ENCODE assay signal across 12 mouse cellular contexts in the genomic region with DNA sequence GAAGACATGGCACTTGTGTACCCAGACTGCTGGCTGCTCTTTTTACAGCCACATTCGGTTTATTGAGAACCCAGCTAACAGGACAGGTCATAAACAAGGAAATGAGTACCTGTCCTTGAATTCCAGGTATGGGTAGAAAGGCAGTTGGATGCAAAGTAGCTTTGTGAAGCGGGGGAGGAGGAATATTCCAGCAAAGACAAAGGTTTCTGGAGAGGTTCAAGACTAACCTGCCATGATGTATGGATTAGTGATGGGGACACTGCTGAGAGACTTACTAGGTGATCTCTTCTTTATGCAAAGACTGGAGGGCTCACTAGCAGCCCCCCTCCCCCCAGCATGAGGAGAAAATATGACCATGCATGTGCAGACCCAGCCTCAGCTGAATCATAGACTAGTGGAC. TPM values are rescaled to one million over a fixed set of nuclear protein-coding genes. Genes with fewer than 3 reads are reported as not detected.
A peak's percentile ranks its signal among the peaks of the same experiment; 100 is the strongest.
DNase-seq lines count a peak whose midpoint lies in the region; ATAC-seq and TF ChIP-seq lines count a peak whose summit lies in the region.
"Had no signal": no experiment of that assay in that cellular context is flagged by ENCODE, and none has a peak within 500 bp of the region (broad histone marks: within the 10 kb centered on the region; RNA-seq: fewer than 3 reads in every experiment).

No protein-coding gene starts in this region.

- H3K9me3 ChIP-seq in heart, embryonic 11.5 days (replicated peaks; ENCODE audit: control insufficient read depth, low read length) = no peaks in the 10 kb centered on the region
- no peaks in the 10 kb centered on the region for H3K9me3 ChIP-seq in ES-Bruce4 (replicated peaks; ENCODE audit: control insufficient read depth, insufficient read depth, low read length, poor library complexity, severe bottlenecking)
- no peaks in the 10 kb centered on the region for H3K9me3 ChIP-seq in hindbrain, postnatal 0 days (ENCODE audit: low read length)
- H3K9me3 ChIP-seq in midbrain, embryonic 14.5 days (ENCODE audit: control insufficient read depth, low read length) = no peaks in the 10 kb centered on the region

- no peak overlapping the region for H3K4me3 ChIP-seq in heart, embryonic 11.5 days (ENCODE audit: low read depth, low read length)
- no peak overlapping the region for H3K4me3 ChIP-seq in heart, adult 2 months
- no peak overlapping the region for H3K4me3 ChIP-seq in ES-Bruce4 (ENCODE audit: low read depth, low read length)
- H3K4me3 ChIP-seq in hindbrain, postnatal 0 days (ENCODE audit: low read length) = no peak overlapping the region
- H3K4me3 ChIP-seq in midbrain, embryonic 14.5 days (replicated peaks; ENCODE audit: low read depth, low read length) = no peak overlapping the region
- no peak overlapping the region for H3K4me3 ChIP-seq in gastrocnemius, adult 2 months

- TF ChIP-seq POLR2A in heart, adult 2 months (IDR thresholded peaks at IDR 0.05; ENCODE audit: insufficient read depth, low read depth, low read length) = no peak
- no peak for TF ChIP-seq POLR2A in ES-Bruce4 (IDR thresholded peaks at IDR 0.05; ENCODE audit: insufficient read depth, low read length)

- TF ChIP-seq CTCF in heart, adult 2 months (IDR thresholded peaks at IDR 0.05) = no peak
- no peak for TF ChIP-seq CTCF in ES-Bruce4 (IDR thresholded peaks at IDR 0.05; ENCODE audit: low read depth, low read length)
- TF ChIP-seq CTCF in hindbrain, postnatal 0 days (IDR thresholded peaks at IDR 0.05; ENCODE audit: low read depth) = no peak
- TF ChIP-seq CTCF in gastrocnemius, adult 2 months (IDR thresholded peaks at IDR 0.05) = no peak

- DNase-seq in heart, adult 2 months = no peak
- no peak for DNase-seq in hindbrain, postnatal 0 days (ENCODE audit: low spot score)
- no peak for DNase-seq in midbrain, embryonic 14.5 days
- no peak for DNase-seq in gastrocnemius, adult 2 months
- DNase-seq in left cerebral cortex, adult 18-20 months (ENCODE audit: low spot score in 2 of 2) = no peak
- no peak for DNase-seq in urinary bladder, adult 18-20 months (ENCODE audit: low spot score in 2 of 2)
- DNase-seq: adrenal gland, postnatal 36 days; layer of hippocampus, adult 9-11 months; lung, adult 18-20 months; thymus, adult 18-20 months had no signal

- H3K79me2 ChIP-seq in heart, adult 2 months (replicated peaks; ENCODE audit: control insufficient read depth, insufficient read depth, low read length) = peaks cover 1% of the 10 kb centered on the region; the same call in 1 of the 2 replicates

- peaks cover 13% of the 10 kb centered on the region for H3K4me1 ChIP-seq in heart, embryonic 11.5 days (ENCODE audit: control insufficient read depth, insufficient read depth, low read length)
- peaks cover 5% of the 10 kb centered on the region for H3K4me1 ChIP-seq in heart, adult 2 months (ENCODE audit: control insufficient read depth, insufficient read depth, low read length)
- no peaks in the 10 kb centered on the region for H3K4me1 ChIP-seq in ES-Bruce4 (ENCODE audit: control insufficient read depth, insufficient read depth, low read length)
- peaks cover 14% of the 10 kb centered on the region; the same call in 1 of the 2 replicates for H3K4me1 ChIP-seq in hindbrain, postnatal 0 days (ENCODE audit: insufficient read depth, low read length)
- peaks cover 28% of the 10 kb centered on the region for H3K4me1 ChIP-seq in midbrain, embryonic 14.5 days (ENCODE audit: control insufficient read depth, insufficient read depth, low read length)

- WGBS in heart, embryonic 11.5 days (ENCODE audit: insufficient replicate concordance) = 80% methylated on average over 2 of the region's 2 CpGs
- WGBS in heart, adult 2 months = 83% methylated on average over 2 of the region's 2 CpGs
- WGBS in hindbrain, postnatal 0 days = 86% methylated on average over 2 of the region's 2 CpGs
- WGBS in midbrain, embryonic 14.5 days = 83% methylated on average over 2 of the region's 2 CpGs

- ATAC-seq in heart, embryonic 11.5 days (replicated peaks; ENCODE audit: insufficient number of reproducible peaks, low FRiP score, low TSS enrichment) = no peak
- ATAC-seq in hindbrain, postnatal 0 days = no peak
- ATAC-seq in midbrain, embryonic 14.5 days (ENCODE audit: low FRiP score, low TSS enrichment) = no peak

- 0 out of 2 replicates have a peak overlapping the region, but pooled peaks have one; percentile 5 for H3K9ac ChIP-seq in heart, embryonic 11.5 days (ENCODE audit: low read depth, low read length)
- no peak overlapping the region for H3K9ac ChIP-seq in heart, adult 2 months (ENCODE audit: low read depth, low read length)
- H3K9ac ChIP-seq in ES-Bruce4 (ENCODE audit: low read depth, poor library complexity, severe bottlenecking) = peak overlapping the region; percentile 41
- no peak overlapping the region for H3K9ac ChIP-seq in hindbrain, postnatal 0 days (replicated peaks; ENCODE audit: low read length)
- no peak overlapping the region for H3K9ac ChIP-seq in midbrain, embryonic 14.5 days (replicated peaks; ENCODE audit: low read length)

- intact Hi-C loops in heart, adult 2 months (cut with DNase I) = loop anchor here (2.0 kb wide), 1 partner anchor 37 kb away; no protein-coding TSS in a partner anchor
- intact Hi-C loops in gastrocnemius, adult 2 months (cut with DNase I) = no loop called here

- H3K4me2 ChIP-seq in heart, embryonic 11.5 days = no peak overlapping the region
- H3K4me2 ChIP-seq in hindbrain, postnatal 0 days (ENCODE audit: low read depth, low read length) = no peak overlapping the region
- peak overlapping the region; percentile 53; the same call in 1 of the 2 replicates for H3K4me2 ChIP-seq in midbrain, embryonic 14.5 days (ENCODE audit: low read length)

- peaks cover 6% of the 10 kb centered on the region; the same call in 1 of the 2 replicates for H3K36me3 ChIP-seq in heart, embryonic 11.5 days (ENCODE audit: control insufficient read depth, insufficient read depth, low read length)
- no peaks in the 10 kb centered on the region for H3K36me3 ChIP-seq in heart, adult 2 months (ENCODE audit: control insufficient read depth, insufficient read depth, low read length)
- H3K36me3 ChIP-seq in ES-Bruce4 (ENCODE audit: control insufficient read depth, insufficient read depth, low read length, poor library complexity, severe bottlenecking) = peaks cover 12% of the 10 kb centered on the region
- no peaks in the 10 kb centered on the region; the same call in 1 of the 2 replicates for H3K36me3 ChIP-seq in hindbrain, postnatal 0 days (ENCODE audit: insufficient read depth, low read length)
- H3K36me3 ChIP-seq in midbrain, embryonic 14.5 days (ENCODE audit: control insufficient read depth, insufficient read depth, low read length) = peaks cover 16% of the 10 kb centered on the region

- no peak overlapping the region for H3K27ac ChIP-seq in heart, embryonic 11.5 days (ENCODE audit: low read depth, low read length)
- H3K27ac ChIP-seq in heart, adult 2 months = no peak overlapping the region
- H3K27ac ChIP-seq in ES-Bruce4 (ENCODE audit: insufficient read depth, low read length) = no peak overlapping the region
- H3K27ac ChIP-seq in hindbrain, postnatal 0 days = peak overlapping the region; percentile 83; the same call in 1 of the 2 replicates
- peak overlapping the region; percentile 82 for H3K27ac ChIP-seq in midbrain, embryonic 14.5 days (replicated peaks; ENCODE audit: low read depth, low read length)
- no peak overlapping the region for H3K27ac ChIP-seq in gastrocnemius, adult 2 months

- H3K27me3 ChIP-seq in heart, embryonic 11.5 days (ENCODE audit: control insufficient read depth, insufficient read depth, low read length) = no peaks in the 10 kb centered on the region
- no peaks in the 10 kb centered on the region for H3K27me3 ChIP-seq in heart, adult 2 months (ENCODE audit: control insufficient read depth, insufficient read depth, low read length)
- no peaks in the 10 kb centered on the region for H3K27me3 ChIP-seq in ES-Bruce4 (ENCODE audit: control insufficient read depth, insufficient read depth, low read length, poor library complexity, severe bottlenecking)
- H3K27me3 ChIP-seq in hindbrain, postnatal 0 days (ENCODE audit: insufficient read depth, low read length) = no peaks in the 10 kb centered on the region
- no peaks in the 10 kb centered on the region for H3K27me3 ChIP-seq in midbrain, embryonic 14.5 days (ENCODE audit: control insufficient read depth, insufficient read depth, low read length)

- TF ChIP-seq EP300 in heart, adult 2 months (IDR thresholded peaks at IDR 0.05; ENCODE audit: insufficient read depth, low read depth, low read length) = no peak
- TF ChIP-seq EP300 in ES-Bruce4 (IDR thresholded peaks at IDR 0.05; ENCODE audit: insufficient read depth, low read depth, low read length) = no peak

RNA-seq across cellular contexts. Expression of a gene that starts 1.1 kb away (rescaled TPM):
- polyA plus RNA-seq in heart, embryonic 11.5 days (2014; fragmentation: Nextera tagmentation; extraction: Ambion mirVana) = 7.5 and 8.8 TPM in 2 replicates
- total RNA-seq in heart, adult 2 months (2021) = 1 to 10 TPM; 5.9 to 7.6 TPM
- 17.0 and 18.4 TPM in 2 replicates for polyA plus RNA-seq in heart, adult 2 months (2012; rRNA removed)
- polyA plus RNA-seq in ES-Bruce4 (2011; ENCODE audit: insufficient read depth, insufficient read length, low read depth, missing spikeins) = 43.4 and 44.0 TPM in 2 replicates
- 77.0 and 77.6 TPM in 2 replicates for total RNA-seq in hindbrain, postnatal 0 days (2014; rRNA removed)
- 18.4 and 18.5 TPM in 2 replicates for polyA plus RNA-seq in hindbrain, postnatal 0 days (2015; fragmentation: Nextera tagmentation; extraction: Ambion mirVana)
- 19.9 and 26.0 TPM in 2 replicates for polyA plus RNA-seq in midbrain, embryonic 14.5 days (2014; fragmentation: Nextera tagmentation; extraction: Ambion mirVana)
- 1 to 10 TPM; 4.8 to 5.4 TPM for total RNA-seq in gastrocnemius, adult 2 months (2021)
- 10 to 100 TPM; 17.7 to 18.2 TPM for total RNA-seq in left cerebral cortex, adult 18-20 months (2021)

RNA-seq across cellular contexts. Expression of a gene that starts 20.1 kb away (rescaled TPM):
- polyA plus RNA-seq in heart, embryonic 11.5 days (2014; fragmentation: Nextera tagmentation; extraction: Ambion mirVana) = 0.14 TPM in 1 of 2 replicates, not detected in the other
- not detected for total RNA-seq in heart, adult 2 months (2021)
- polyA plus RNA-seq in heart, adult 2 months (2012; rRNA removed) = 0.20 and 0.23 TPM in 2 replicates
- polyA plus RNA-seq in ES-Bruce4 (2011; ENCODE audit: insufficient read depth, insufficient read length, low read depth, missing spikeins) = 0.33 TPM in 1 of 2 replicates, not detected in the other
- 0.72 TPM in 1 of 2 replicates, not detected in the other for total RNA-seq in hindbrain, postnatal 0 days (2014; rRNA removed)
- 0.41 and 0.68 TPM in 2 replicates for polyA plus RNA-seq in hindbrain, postnatal 0 days (2015; fragmentation: Nextera tagmentation; extraction: Ambion mirVana)
- 0.63 and 0.68 TPM in 2 replicates for polyA plus RNA-seq in midbrain, embryonic 14.5 days (2014; fragmentation: Nextera tagmentation; extraction: Ambion mirVana)
- not detected for total RNA-seq in gastrocnemius, adult 2 months (2021)
- total RNA-seq in left cerebral cortex, adult 18-20 months (2021) = not detected

RNA-seq across cellular contexts. Expression of a gene that starts 39.0 kb away (rescaled TPM):
- polyA plus RNA-seq in heart, embryonic 11.5 days (2014; fragmentation: Nextera tagmentation; extraction: Ambion mirVana) = 7.5 and 7.9 TPM in 2 replicates
- total RNA-seq in heart, adult 2 months (2021) = 1 to 10 TPM; 8.8 to 9.5 TPM
- 9.5 and 11.0 TPM in 2 replicates for polyA plus RNA-seq in heart, adult 2 months (2012; rRNA removed)
- 9.6 and 10.5 TPM in 2 replicates for polyA plus RNA-seq in ES-Bruce4 (2011; ENCODE audit: insufficient read depth, insufficient read length, low read depth, missing spikeins)
- 29.0 and 30.0 TPM in 2 replicates for total RNA-seq in hindbrain, postnatal 0 days (2014; rRNA removed)
- polyA plus RNA-seq in hindbrain, postnatal 0 days (2015; fragmentation: Nextera tagmentation; extraction: Ambion mirVana) = 6.0 and 6.2 TPM in 2 replicates
- 11.2 and 12.2 TPM in 2 replicates for polyA plus RNA-seq in midbrain, embryonic 14.5 days (2014; fragmentation: Nextera tagmentation; extraction: Ambion mirVana)
- 1 to 10 TPM; 4.4 to 4.7 TPM for total RNA-seq in gastrocnemius, adult 2 months (2021)
- total RNA-seq in left cerebral cortex, adult 18-20 months (2021) = 10 to 100 TPM; 23.1 to 25.3 TPM

RNA-seq across cellular contexts. Expression of a gene that starts 40.7 kb away (rescaled TPM):
- 1.0 and 1.1 TPM in 2 replicates for polyA plus RNA-seq in heart, embryonic 11.5 days (2014; fragmentation: Nextera tagmentation; extraction: Ambion mirVana)
- total RNA-seq in heart, adult 2 months (2021) = 1 to 10 TPM; 3.6 to 4.8 TPM
- polyA plus RNA-seq in heart, adult 2 months (2012; rRNA removed) = 1.7 and 2.1 TPM in 2 replicates
- 0.56 and 0.76 TPM in 2 replicates for polyA plus RNA-seq in ES-Bruce4 (2011; ENCODE audit: insufficient read depth, insufficient read length, low read depth, missing spikeins)
- total RNA-seq in hindbrain, postnatal 0 days (2014; rRNA removed) = 0.25 and 3.0 TPM in 2 replicates
- polyA plus RNA-seq in hindbrain, postnatal 0 days (2015; fragmentation: Nextera tagmentation; extraction: Ambion mirVana) = 1.6 and 2.4 TPM in 2 replicates
- 1.5 and 2.4 TPM in 2 replicates for polyA plus RNA-seq in midbrain, embryonic 14.5 days (2014; fragmentation: Nextera tagmentation; extraction: Ambion mirVana)
- total RNA-seq in gastrocnemius, adult 2 months (2021) = 1 to 10 TPM in 1 of 2 experiments, under 1 TPM in 1; 0.84 to 1.2 TPM
- total RNA-seq in left cerebral cortex, adult 18-20 months (2021) = 1 to 10 TPM; 2.9 to 3.5 TPM

RNA-seq across cellular contexts. Expression of a gene that starts 42.1 kb away (rescaled TPM):
- 11.1 and 12.6 TPM in 2 replicates for polyA plus RNA-seq in heart, embryonic 11.5 days (2014; fragmentation: Nextera tagmentation; extraction: Ambion mirVana)
- total RNA-seq in heart, adult 2 months (2021) = 10 to 100 TPM; 10.6 to 11.9 TPM
- polyA plus RNA-seq in heart, adult 2 months (2012; rRNA removed) = 10.2 and 11.2 TPM in 2 replicates
- 18.0 and 27.2 TPM in 2 replicates for polyA plus RNA-seq in ES-Bruce4 (2011; ENCODE audit: insufficient read depth, insufficient read length, low read depth, missing spikeins)
- 66.2 and 75.1 TPM in 2 replicates for total RNA-seq in hindbrain, postnatal 0 days (2014; rRNA removed)
- polyA plus RNA-seq in hindbrain, postnatal 0 days (2015; fragmentation: Nextera tagmentation; extraction: Ambion mirVana) = 47.1 and 49.6 TPM in 2 replicates
- 28.9 and 33.1 TPM in 2 replicates for polyA plus RNA-seq in midbrain, embryonic 14.5 days (2014; fragmentation: Nextera tagmentation; extraction: Ambion mirVana)
- 10 to 100 TPM; 16.8 to 18.6 TPM for total RNA-seq in gastrocnemius, adult 2 months (2021)
- 10 to 100 TPM; 47.1 to 55.6 TPM for total RNA-seq in left cerebral cortex, adult 18-20 months (2021)

Comparison
In these comparisons a context has a peak if more than half of its experiments do, and no peak if none do; other contexts are left out.
1. H3K9ac ChIP-seq: peak in heart, embryonic 11.5 days (single experiment) and ES-Bruce4 (single experiment); none in heart, adult 2 months (single experiment), hindbrain, postnatal 0 days (single experiment) and midbrain, embryonic 14.5 days (single experiment).
2. H3K27ac ChIP-seq: peak in hindbrain, postnatal 0 days (single experiment) and midbrain, embryonic 14.5 days (single experiment); none in heart, embryonic 11.5 days (single experiment), heart, adult 2 months (single experiment), ES-Bruce4 (single experiment) and gastrocnemius, adult 2 months (single experiment).